Mouse (Mus musculus) stomach, postnatal 0 days (tissue): ENCODE data around the gene Pmch.

Source experiments
- CTCF ChIP-seq: IDR thresholded peaks from 2 replicates; pipeline ENCODE4 v1.5.1; 2016; ENCODE audit warnings: antibody characterized with exemption, low read depth, mild to moderate bottlenecking, moderate library complexity
- EP300 ChIP-seq: optimal IDR thresholded peaks from 2 replicates; pipeline ENCODE3; 2016; ENCODE audit warnings: antibody characterized with exemption

- TF ChIP-seq CTCF (no peak), EP300 (no peak)
Measured at GRCm38 (mm10) chr10:88067377-88067776, 23.5 kb upstream of the Pmch start.
